Mouse (Mus musculus): ENCODE results near the gene Srms. TPM values are rescaled to one million over a fixed set of nuclear protein-coding genes. Genes with fewer than 3 reads are reported as not detected.
"Not testable (repeated sequence)": the region's sequence is repeated elsewhere in the genome, so short reads cannot be mapped to it uniquely, and the experiment has no call there.

The Srms gene
- polyA plus RNA-seq, 1 experiment from 2014 or later = 0.16 TPM

DNA sequence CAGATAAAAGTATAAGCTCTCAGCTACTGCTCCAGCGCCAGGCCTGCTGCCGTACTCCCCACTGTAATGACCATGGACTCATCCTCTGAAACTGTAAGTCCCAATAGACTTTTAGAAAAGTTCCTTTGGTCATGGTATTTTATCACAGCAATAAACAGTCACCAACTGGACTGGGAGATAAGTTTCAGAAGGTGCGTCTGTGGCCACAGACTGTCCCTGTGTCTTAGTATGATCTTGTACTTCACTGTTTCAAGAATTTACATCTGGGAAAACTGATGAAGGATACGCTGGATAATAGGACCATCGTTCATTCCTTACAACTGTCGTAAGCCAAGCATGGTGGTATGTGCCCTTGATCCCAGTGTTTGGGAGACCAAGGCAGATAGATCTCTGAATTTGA is 3.1 kb upstream of the Srms start:
- no peak overlapping the region for H3K4me3 ChIP-seq
- no peak overlapping the region for H3K27ac ChIP-seq (replicated peaks)
- peaks cover 50% of the 10 kb centered on the region for H3K27me3 ChIP-seq (replicated peaks; ENCODE audit: low read depth, poor library complexity, severe bottlenecking)
- WGBS = 91% methylated on average over 6 of the region's 6 CpGs
- no peaks in the 10 kb centered on the region for H3K9me3 ChIP-seq
- peaks cover 36% of the 10 kb centered on the region for H3K4me1 ChIP-seq
- no peak for DNase-seq (ENCODE audit: low spot score)
- no peaks in the 10 kb centered on the region for H3K36me3 ChIP-seq (replicated peaks)

DNA sequence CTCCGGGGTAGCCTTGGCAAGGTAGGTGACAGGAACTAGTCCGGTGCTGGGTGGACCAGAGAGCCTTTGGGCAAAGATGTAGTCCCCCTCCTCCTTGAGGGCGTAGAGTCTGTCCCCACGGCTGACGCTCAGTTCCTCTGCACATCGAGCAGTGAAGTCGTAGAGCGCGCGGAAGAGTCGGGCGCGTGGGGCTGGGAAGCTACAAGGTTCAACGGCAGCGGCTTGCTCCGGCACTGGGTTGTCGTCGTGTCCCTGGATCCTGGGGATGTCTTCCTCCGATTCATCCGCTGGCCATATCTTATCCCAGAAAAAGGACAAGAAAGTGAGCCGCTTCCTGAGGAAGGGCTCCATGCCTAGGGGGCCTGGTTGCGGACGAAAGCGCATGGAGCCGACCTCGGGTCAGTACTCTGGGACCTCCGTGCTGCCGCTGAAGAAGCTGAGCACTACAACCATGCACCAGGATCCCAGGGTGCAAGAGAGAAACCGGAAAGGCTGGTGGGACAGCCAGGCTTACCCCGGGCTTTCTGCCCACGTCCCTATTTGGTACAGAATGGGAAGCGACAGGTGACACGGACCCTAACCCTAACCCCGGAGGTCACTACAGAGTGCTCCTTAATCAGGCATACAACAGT is 480 bp downstream of the Srms start:
- DNase-seq (ENCODE audit: low spot score) = peak; percentile 32
- Histone ChIP-seq H3K27ac (replicated peaks) (no peak overlapping the region; the same call in 1 of the 2 replicates), H3K27me3 (replicated peaks; ENCODE audit: low read depth, poor library complexity, severe bottlenecking) (peaks cover 70% of the 10 kb centered on the region), H3K4me1 (peaks cover 16% of the 10 kb centered on the region), H3K9me3 (no peaks in the 10 kb centered on the region), H3K4me3 (peak overlapping the region; percentile 55), H3K36me3 (replicated peaks) (no peaks in the 10 kb centered on the region)
- 2% methylated on average over 34 of the region's 34 CpGs for WGBS

DNA sequence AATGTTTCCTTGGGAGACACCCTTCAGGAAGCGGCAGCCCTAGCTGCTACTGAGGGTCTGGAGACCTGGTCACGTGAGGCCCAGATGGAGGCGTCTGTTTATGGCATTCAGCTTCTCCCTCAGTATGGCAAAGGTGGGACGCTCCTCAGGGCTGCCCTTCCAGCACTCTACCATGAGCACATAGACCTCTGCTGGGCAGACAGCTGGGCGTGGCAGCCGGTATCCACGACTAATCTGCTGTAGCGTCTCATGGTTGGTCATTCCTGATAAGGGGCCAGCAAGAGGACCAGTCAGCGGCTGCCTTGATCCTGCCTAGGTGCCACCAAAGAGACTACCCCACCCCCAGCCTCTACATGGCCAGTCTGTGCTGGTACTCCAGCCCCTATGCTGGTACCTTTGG is 6.9 kb downstream of the Srms start:
- WGBS = 83% methylated on average over 9 of the region's 9 CpGs
- no peak overlapping the region for H3K27ac ChIP-seq (replicated peaks)
- DNase-seq (ENCODE audit: low spot score) = no peak
- peaks cover 33% of the 10 kb centered on the region for H3K27me3 ChIP-seq (replicated peaks; ENCODE audit: low read depth, poor library complexity, severe bottlenecking)
- H3K4me1 ChIP-seq = no peaks in the 10 kb centered on the region
- H3K4me3 ChIP-seq = no peak overlapping the region
- H3K36me3 ChIP-seq (replicated peaks) = no peaks in the 10 kb centered on the region
- no peaks in the 10 kb centered on the region for H3K9me3 ChIP-seq

DNA sequence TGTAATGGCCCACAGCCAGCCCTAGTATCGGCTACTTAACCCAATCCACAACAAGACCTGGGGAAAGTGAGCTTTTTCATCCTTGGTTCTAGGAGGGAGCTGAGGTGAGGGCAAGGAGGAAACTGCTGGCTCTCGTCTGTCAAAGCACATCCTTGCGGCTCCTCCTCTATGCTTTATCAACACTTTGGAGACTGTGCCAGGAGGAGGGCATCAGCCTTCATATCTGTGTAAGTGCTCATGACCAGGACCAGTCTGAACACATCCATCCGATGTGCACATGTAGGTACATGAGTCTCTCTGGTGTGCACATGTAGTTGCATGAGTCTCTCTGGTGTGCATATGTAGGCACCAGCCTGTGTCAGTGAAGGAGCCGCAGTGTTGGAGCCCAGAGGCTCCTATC is 7.3 kb downstream of the Srms start:
- Histone ChIP-seq H3K4me3 (no peak overlapping the region), H3K27me3 (replicated peaks; ENCODE audit: low read depth, poor library complexity, severe bottlenecking) (peaks cover 28% of the 10 kb centered on the region), H3K4me1 (no peaks in the 10 kb centered on the region), H3K9me3 (no peaks in the 10 kb centered on the region), H3K27ac (replicated peaks) (no peak overlapping the region), H3K36me3 (replicated peaks) (no peaks in the 10 kb centered on the region)
- DNase-seq (ENCODE audit: low spot score) = no peak
- 87% methylated on average over 5 of the region's 5 CpGs for WGBS

DNA sequence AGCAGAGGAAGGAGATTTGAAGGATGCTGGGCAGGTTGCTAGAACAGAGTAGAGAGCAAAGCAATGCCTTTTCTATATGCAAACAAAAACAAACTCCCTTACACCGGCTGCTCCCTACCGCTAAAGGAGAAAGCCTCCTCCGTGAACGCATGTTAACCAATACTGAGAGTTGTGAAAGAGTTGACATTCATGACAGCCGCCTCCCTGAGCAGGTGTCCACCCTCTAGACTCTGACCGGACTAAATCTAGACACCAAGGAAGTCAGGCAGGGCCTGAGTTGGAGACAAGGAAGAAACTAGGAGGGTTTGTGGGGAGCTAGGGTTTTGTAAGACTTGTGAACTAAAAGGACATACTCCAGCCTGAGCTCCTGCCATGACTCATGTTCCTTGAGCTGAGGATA is 10.1 kb downstream of the Srms start:
- DNase-seq (ENCODE audit: low spot score) = no peak
- WGBS = 81% methylated on average over 6 of the region's 6 CpGs
- Histone ChIP-seq H3K4me3 (no peak overlapping the region), H3K36me3 (replicated peaks) (no peaks in the 10 kb centered on the region), H3K27me3 (replicated peaks; ENCODE audit: low read depth, poor library complexity, severe bottlenecking) (0 out of 2 replicates have a peak, but pooled peaks cover 8% of the 10 kb centered on the region), H3K4me1 (no peaks in the 10 kb centered on the region), H3K9me3 (no peaks in the 10 kb centered on the region), H3K27ac (replicated peaks) (no peak overlapping the region)

DNA sequence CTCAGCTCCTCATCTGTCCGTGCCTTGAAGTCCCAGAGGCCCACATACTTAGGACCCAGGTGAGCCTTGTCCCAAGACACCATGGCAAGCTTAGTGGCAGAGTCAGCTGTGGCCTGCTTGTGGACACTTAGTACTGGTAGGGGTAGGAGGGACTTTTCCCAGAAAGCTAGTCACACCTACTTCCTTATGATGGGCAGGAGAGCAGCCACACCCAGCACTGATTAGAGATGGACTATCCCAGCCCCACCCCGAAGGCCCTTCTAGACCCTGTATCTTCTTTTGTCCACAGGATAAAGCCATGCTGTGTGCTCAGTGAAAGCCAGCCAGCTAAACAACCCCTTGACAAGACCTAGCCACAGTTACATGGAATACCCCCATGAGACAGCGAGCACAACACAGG is 10.6 kb downstream of the Srms start, which contains the start of gene Ptk6:
Gene Ptk6, minus strand, starts transcription at position 368 of the 400 bp plus-strand sequence.
- Histone ChIP-seq H3K4me1 (no peaks in the 10 kb centered on the region), H3K27ac (replicated peaks) (no peak within 1 kb of the TSS), H3K36me3 (replicated peaks) (no peaks in the 10 kb centered on the region), H3K4me3 (no peak within 1 kb of the TSS), H3K9me3 (no peaks in the 10 kb centered on the region), H3K27me3 (replicated peaks; ENCODE audit: low read depth, poor library complexity, severe bottlenecking) (0 out of 2 replicates have a peak, but pooled peaks cover 8% of the 10 kb centered on the region)
- DNase-seq (ENCODE audit: low spot score) = no peak
- WGBS = 90% methylated on average over 3 of the region's 3 CpGs

DNA sequence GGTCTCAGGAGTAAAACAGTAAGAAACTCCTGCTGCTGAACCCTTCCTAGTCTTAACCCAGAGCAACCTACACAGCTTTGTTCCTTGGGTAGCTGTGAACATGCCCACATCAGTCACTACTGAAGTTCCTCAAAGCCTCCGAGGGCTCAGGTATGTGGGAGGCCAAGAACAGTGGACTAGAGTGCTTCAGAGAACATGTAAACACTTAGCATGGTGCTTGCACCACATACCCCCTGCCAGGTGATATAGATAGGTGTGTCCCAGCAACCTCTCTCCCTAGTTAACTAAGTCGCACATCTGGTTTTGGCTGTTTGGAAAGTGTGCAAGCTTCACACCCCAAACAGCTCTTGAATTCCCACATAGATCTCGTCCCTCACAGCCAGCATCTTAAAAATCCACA is 11.4 kb downstream of the Srms start:
- Histone ChIP-seq H3K27me3 (replicated peaks; ENCODE audit: low read depth, poor library complexity, severe bottlenecking) (0 out of 2 replicates have a peak, but pooled peaks cover 8% of the 10 kb centered on the region), H3K9me3 (no peaks in the 10 kb centered on the region), H3K4me3 (no peak overlapping the region), H3K27ac (replicated peaks) (no peak overlapping the region), H3K36me3 (replicated peaks) (no peaks in the 10 kb centered on the region), H3K4me1 (no peaks in the 10 kb centered on the region)
- WGBS = 75% methylated on average over 3 of the region's 3 CpGs
- DNase-seq (ENCODE audit: low spot score) = no peak

DNA sequence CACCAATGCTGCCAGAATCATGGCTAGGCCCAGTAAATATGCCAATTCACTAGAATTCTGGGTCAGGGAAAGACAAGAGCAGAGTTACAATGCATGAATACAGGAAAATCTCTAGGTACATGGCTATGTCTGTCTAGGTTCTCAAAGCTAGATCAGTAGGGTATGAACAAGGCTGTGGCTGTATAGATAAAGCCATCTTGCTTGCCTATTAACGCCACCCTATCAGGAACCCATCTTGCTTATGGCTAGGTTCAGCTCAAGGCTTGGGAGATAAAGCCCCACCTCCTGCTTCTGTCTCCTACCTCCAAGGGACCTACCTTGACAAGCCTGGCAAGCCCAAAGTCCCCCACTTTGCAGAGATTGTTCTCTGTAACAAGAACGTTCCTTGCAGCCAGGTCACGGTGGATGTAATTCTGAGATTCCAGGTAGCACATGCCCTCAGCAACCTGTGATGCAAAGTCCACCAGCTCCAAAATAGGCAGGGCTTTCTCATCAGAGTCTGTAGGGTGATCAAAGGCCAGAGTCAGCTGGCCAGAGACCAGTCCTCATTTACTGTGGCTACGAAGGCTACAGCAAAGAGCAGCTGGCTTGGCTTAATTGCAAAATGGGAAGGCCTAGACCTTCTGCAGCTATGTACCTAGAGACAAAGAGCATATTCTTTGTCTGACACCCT is 16.2 kb downstream of the Srms start:
- no peaks in the 10 kb centered on the region for H3K36me3 ChIP-seq (replicated peaks)
- DNase-seq (ENCODE audit: low spot score) = no peak
- 88% methylated on average over 4 of the region's 4 CpGs for WGBS
- 0 out of 2 replicates have a peak, but pooled peaks cover 4% of the 10 kb centered on the region for H3K27me3 ChIP-seq (replicated peaks; ENCODE audit: low read depth, poor library complexity, severe bottlenecking)
- no peak overlapping the region for H3K4me3 ChIP-seq
- H3K27ac ChIP-seq (replicated peaks) = no peak overlapping the region
- no peaks in the 10 kb centered on the region for H3K9me3 ChIP-seq
- H3K4me1 ChIP-seq = no peaks in the 10 kb centered on the region

DNA sequence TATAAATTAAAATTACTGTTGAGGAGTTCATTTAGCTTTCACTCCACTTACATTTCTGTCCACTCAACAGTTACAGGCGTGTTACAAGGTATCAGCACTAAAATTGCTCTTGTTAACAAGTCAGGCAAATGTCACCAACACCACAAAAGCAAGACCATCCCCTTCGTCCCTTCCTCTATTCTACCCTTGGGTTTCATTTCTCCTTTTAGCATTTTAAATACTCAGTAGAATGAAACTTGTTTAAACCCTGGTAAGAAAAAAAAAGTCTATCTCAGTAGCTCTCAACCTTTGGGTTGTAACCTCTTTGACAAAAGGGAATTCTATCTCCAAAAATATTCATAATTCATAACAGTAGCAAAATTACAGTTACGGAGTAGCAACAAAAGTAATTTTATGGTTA is 19.9 kb downstream of the Srms start:
- H3K4me3 ChIP-seq = no peak overlapping the region
- 0 out of 2 replicates have a peak, but pooled peaks cover under 1% of the 10 kb centered on the region for H3K27me3 ChIP-seq (replicated peaks; ENCODE audit: low read depth, poor library complexity, severe bottlenecking)
- H3K27ac ChIP-seq (replicated peaks) = no peak overlapping the region
- H3K4me1 ChIP-seq = peaks cover 14% of the 10 kb centered on the region
- WGBS = 81% methylated on average over 3 of the region's 3 CpGs
- peaks cover 17% of the 10 kb centered on the region for H3K36me3 ChIP-seq (replicated peaks)
- no peak for DNase-seq (ENCODE audit: low spot score)
- no peaks in the 10 kb centered on the region for H3K9me3 ChIP-seq

DNA sequence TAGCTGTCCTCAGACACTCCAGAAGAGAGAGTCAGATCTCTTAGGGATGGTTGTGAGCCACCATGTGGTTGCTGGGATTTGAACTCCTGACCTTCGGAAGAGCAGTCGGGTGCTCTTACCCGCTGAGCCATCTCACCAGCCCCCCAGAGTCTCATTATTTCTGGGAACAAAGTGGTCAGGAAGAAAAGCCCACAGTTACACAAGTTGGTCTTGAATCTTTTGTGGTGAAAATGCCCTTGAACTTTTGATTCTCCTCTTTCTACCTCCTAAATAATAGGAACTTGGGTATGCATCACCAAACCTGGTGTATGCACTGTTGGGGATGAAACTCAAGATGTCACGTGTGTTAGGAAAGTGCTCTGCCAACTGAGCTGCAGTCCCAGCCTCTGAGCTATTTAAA is 21.0 kb downstream of the Srms start:
- H3K36me3 ChIP-seq (replicated peaks) = peaks cover 17% of the 10 kb centered on the region
- H3K9me3 ChIP-seq = no peaks in the 10 kb centered on the region
- 65% methylated on average over 4 of the region's 4 CpGs for WGBS
- H3K27ac ChIP-seq (replicated peaks) = no peak overlapping the region
- DNase-seq (ENCODE audit: low spot score) = no peak
- H3K4me3 ChIP-seq = no peak overlapping the region
- no peaks in the 10 kb centered on the region for H3K27me3 ChIP-seq (replicated peaks; ENCODE audit: low read depth, poor library complexity, severe bottlenecking)
- H3K4me1 ChIP-seq = peaks cover 18% of the 10 kb centered on the region

DNA sequence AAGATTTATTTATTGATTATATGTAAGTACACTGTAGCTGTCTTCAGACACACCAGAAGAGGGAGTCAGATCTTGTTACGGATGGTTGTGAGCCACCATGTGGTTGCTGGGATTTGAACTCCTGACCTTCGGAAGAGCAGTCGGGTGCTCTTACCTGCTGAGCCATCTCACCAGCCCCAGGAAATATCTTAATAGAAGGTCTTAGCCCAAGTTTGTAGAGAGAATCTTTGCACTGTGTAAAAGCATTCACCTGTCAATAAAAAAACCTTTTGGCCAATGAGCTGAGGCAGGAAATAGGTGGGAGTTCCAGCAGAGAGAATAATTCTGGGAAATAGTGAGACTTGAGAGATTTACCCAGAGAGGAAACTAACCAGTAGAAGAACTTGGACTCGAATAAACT is 21.6 kb downstream of the Srms start:
- not testable (repeated sequence) for H3K27me3 ChIP-seq (replicated peaks; ENCODE audit: low read depth, poor library complexity, severe bottlenecking); DNase-seq (ENCODE audit: low spot score); H3K9me3 ChIP-seq; H3K4me3 ChIP-seq; H3K27ac ChIP-seq (replicated peaks)
- WGBS = 80% methylated on average over 4 of the region's 4 CpGs
- Histone ChIP-seq H3K4me1 (peaks cover 20% of the 10 kb centered on the region), H3K36me3 (replicated peaks) (peaks cover 17% of the 10 kb centered on the region)

DNA sequence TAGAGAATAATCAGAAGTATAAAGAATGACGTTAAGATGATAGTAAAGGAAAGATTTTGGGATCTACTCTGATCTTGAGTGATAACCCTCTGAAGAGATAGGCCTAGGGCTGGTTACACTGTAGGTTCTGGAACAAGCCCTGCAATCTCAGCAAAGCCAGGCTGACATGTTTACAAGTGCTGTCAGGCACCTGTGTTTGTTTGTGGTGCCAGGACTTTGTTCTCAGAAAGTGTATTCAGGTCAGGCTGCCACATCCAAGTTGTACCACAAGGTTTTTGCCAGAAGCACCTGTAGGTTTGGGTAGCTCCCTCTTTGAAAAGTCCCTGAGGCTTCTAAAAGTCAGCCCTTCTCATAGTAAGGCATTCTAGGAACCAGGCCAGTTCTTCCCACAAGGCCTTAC is 23.7 kb downstream of the Srms start:
- no peak overlapping the region for H3K27ac ChIP-seq (replicated peaks)

DNA sequence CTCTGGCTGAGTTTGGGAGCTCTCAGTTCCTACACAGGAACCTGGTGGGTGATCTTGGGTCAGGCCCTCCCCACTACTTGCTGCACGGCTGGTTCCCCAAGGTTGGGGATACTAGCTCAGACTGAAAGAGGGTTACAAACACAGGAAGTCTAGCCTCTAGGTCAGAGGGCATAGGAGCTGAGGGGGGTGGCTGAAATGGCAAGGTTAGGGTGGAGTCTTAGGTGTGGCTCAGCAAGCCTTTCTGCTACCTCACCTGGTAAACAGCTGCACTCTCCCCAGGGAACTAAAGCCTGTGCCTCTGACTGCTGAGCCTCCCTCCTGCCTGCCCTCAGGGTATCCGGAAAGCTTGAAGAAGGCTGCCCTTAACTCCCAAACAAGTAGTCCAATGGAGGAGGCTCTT is 24.3 kb downstream of the Srms start:
- H3K9me3 ChIP-seq = no peaks in the 10 kb centered on the region
- H3K4me1 ChIP-seq = peaks cover 23% of the 10 kb centered on the region
- peak; percentile 34 for DNase-seq (ENCODE audit: low spot score)
- peaks cover 17% of the 10 kb centered on the region for H3K36me3 ChIP-seq (replicated peaks)
- WGBS = 36% methylated on average over 2 of the region's 2 CpGs
- no peaks in the 10 kb centered on the region for H3K27me3 ChIP-seq (replicated peaks; ENCODE audit: low read depth, poor library complexity, severe bottlenecking)
- H3K27ac ChIP-seq (replicated peaks) = peak overlapping the region; percentile 99
- peak overlapping the region; percentile 70 for H3K4me3 ChIP-seq

More for the DNA sequence above, 23.7 kb downstream of the Srms start:
- Histone ChIP-seq H3K4me3 (peak overlapping the region; percentile 70), H3K4me1 (peaks cover 23% of the 10 kb centered on the region), H3K36me3 (replicated peaks) (peaks cover 17% of the 10 kb centered on the region), H3K27me3 (replicated peaks; ENCODE audit: low read depth, poor library complexity, severe bottlenecking) (no peaks in the 10 kb centered on the region), H3K9me3 (no peaks in the 10 kb centered on the region)
- no peak for DNase-seq (ENCODE audit: low spot score)
- 88% methylated on average over 1 of the region's 1 CpGs for WGBS

Data from embryonic facial prominence, embryonic 10.5 days (tissue).